Mouse (Mus musculus) splenic B cell, adult 2 months (primary cell): ENCODE data around the gene Krtap8-1.

ENCODE experiments used
- DNase-seq: peaks from one replicate; pipeline ENCODE4 v3.0.0-alpha.2; 2011; ENCODE audit warnings: low read depth, low spot score
- H3K27me3 ChIP-seq: 2 replicates; pipeline ENCODE4 v1.6.1; 2012; ENCODE audit warnings: mild to moderate bottlenecking, low read length, moderate library complexity, mixed read lengths; ENCODE audit not compliant: control insufficient read depth, poor library complexity, insufficient read depth, severe bottlenecking
- H3K36me3 ChIP-seq: 2 replicates; pipeline ENCODE4 v1.6.1; 2012; ENCODE audit warnings: mild to moderate bottlenecking, low read length, moderate library complexity, mixed read lengths; ENCODE audit not compliant: control insufficient read depth, poor library complexity, insufficient read depth, severe bottlenecking

Krtap8-1 gene

DNA sequence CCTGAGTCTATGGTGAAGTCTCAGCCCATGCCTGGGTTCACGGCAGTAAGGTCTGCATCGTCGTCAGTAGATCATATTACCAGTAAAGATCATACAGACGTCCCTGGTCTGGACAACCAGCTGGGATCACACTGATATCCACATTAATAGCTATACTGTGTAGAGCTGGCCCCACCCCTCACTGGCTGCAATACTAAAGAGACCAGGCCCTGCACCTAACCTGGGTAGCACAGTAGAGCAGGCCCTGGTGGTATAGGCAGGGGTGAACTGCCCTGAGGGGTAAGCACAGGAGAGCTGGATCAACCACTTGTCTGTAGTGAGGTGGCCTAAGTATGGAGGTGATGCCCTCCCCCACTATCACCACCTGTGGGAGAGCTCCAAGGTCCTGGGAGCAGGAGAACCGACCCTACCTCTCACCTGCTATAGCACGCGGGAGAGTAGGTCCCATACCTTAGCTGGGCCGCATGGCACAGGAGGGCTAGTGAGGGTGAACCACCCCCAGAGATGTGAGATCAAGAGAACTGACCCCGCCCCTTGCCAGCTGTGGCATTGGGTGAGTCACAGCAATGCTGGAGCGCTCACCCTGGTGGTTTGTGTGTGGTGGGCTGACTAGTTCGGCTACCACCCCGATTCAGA, 10.0 kb downstream of the Krtap8-1 start:
- no peak for DNase-seq
- H3K36me3 ChIP-seq: no peaks in the 10 kb centered on the region

GRCm38 (mm10) chr16:89461189-89461588, 26.6 kb downstream of the Krtap8-1 start:
- Histone ChIP-seq H3K27me3 (no peaks in the 10 kb centered on the region; the same call in 1 of the 2 replicates), H3K36me3 (no peaks in the 10 kb centered on the region)
- DNase-seq: no peak

More for the DNA sequence above, 10.0 kb downstream of the Krtap8-1 start:
- no peaks in the 10 kb centered on the region for H3K27me3 ChIP-seq
